Mouse (Mus musculus) embryonic facial prominence, embryonic 15.5 days (tissue): Measurements from ENCODE around the gene Dcst2. TPM values are rescaled to one million over a fixed set of nuclear protein-coding genes. Genes with fewer than 3 reads are reported as not detected.
A peak's percentile ranks its signal among the peaks of the same experiment; 100 is the strongest.

Source experiments
- ATAC-seq: fragments of 200-750 bp; cut with Nextera tagmentation; 2 replicates; pipeline ENCODE4 v1.8.0; 2017; ENCODE audit warnings: low read depth, moderate TSS enrichment; ENCODE audit not compliant: insufficient number of reproducible peaks, low FRiP score, low TSS enrichment
- H3K27ac ChIP-seq: fragments of 300-500 bp; sonication (generic); replicated peaks from 2 replicates; pipeline ENCODE4 v1.5.1; 2015; ENCODE audit warnings: mild to moderate bottlenecking, inconsistent platforms
- H3K27me3 ChIP-seq: fragments of 300-500 bp; sonication (generic); 2 replicates; pipeline ENCODE4 v1.6.1; 2015; ENCODE audit warnings: inconsistent platforms
- H3K36me3 ChIP-seq: fragments of 300-500 bp; sonication (generic); 2 replicates; pipeline ENCODE4 v1.6.1; 2015; ENCODE audit warnings: mild to moderate bottlenecking, inconsistent platforms
- H3K4me1 ChIP-seq: fragments of 300-500 bp; sonication (generic); 2 replicates; pipeline ENCODE4 v1.6.1; 2015; ENCODE audit warnings: inconsistent platforms
- H3K4me2 ChIP-seq: fragments of 300-500 bp; sonication (generic); replicated peaks from 2 replicates; pipeline ENCODE4 v1.6.1; 2015; ENCODE audit warnings: mild to moderate bottlenecking, inconsistent platforms
- H3K4me3 ChIP-seq: fragments of 300-500 bp; sonication (generic); replicated peaks from 2 replicates; pipeline ENCODE4 v1.5.1; 2015; ENCODE audit warnings: mild to moderate bottlenecking, inconsistent platforms
- H3K9ac ChIP-seq: fragments of 300-500 bp; sonication (generic); 2 replicates; pipeline ENCODE4 v1.6.1; 2015; ENCODE audit warnings: inconsistent platforms
- H3K9me3 ChIP-seq: fragments of 300-500 bp; sonication (generic); replicated peaks from 2 replicates; pipeline ENCODE4 v1.6.1; 2016; ENCODE audit warnings: inconsistent platforms
- WGBS: fragments of 180-500 bp; shearing (Covaris S2); methylation state at CpG from one replicate; pipeline ENCODE4 v1.1.7; 2015; 5-methylcytosine and 5-hydroxymethylcytosine counted together
- polyA plus RNA-seq: library from polyadenylated mRNA; unstranded; fragments of >200 nt; fragmentation: Nextera tagmentation; extraction: Ambion mirVana; gene quantifications from 2 replicates; pipeline ENCODE4 v1.2.1, GENCODE M21; 2015

The Dcst2 gene
- polyA plus RNA-seq, 1 experiment from 2014 or later: 0.13 TPM

DNA sequence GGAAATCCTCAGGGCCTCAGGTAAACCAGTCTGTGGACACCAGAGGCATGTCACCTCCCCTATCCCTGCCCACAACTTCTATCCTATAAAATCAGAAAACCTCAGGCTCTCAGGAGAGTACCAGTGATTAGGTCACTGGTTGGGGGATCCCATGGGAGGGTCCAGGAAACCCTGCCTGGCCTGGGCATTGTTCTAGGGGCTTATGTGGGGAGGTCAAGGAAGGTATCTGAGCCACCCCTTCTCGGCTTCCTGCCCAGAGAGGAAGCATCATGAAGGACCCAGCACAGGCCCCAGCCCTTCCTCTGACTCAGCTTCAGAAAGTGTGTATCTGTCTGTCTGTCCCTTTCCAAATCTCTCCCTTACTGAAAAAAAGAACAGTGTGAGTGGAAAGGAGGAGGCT is 13.9 kb upstream of the Dcst2 start:
- Histone ChIP-seq H3K36me3 (peaks cover 33% of the 10 kb centered on the region), H3K27ac (no peak overlapping the region), H3K9ac (no peak overlapping the region), H3K4me1 (peaks cover 19% of the 10 kb centered on the region), H3K4me2 (0 out of 2 replicates have a peak overlapping the region, but pooled peaks have one; percentile 96), H3K27me3 (no peaks in the 10 kb centered on the region; the same call in 1 of the 2 replicates), H3K4me3 (no peak overlapping the region), H3K9me3 (no peaks in the 10 kb centered on the region)
- WGBS: 57% methylated on average over 1 of the region's 1 CpGs
- ATAC-seq: no peak

- Histone ChIP-seq H3K27me3 (no peaks in the 10 kb centered on the region; the same call in 1 of the 2 replicates), H3K4me1 (peaks cover 19% of the 10 kb centered on the region), H3K36me3 (peaks cover 21% of the 10 kb centered on the region), H3K4me2 (peak overlapping the region; percentile 96), H3K27ac (peak overlapping the region; percentile 78), H3K9me3 (no peaks in the 10 kb centered on the region), H3K9ac (peak overlapping the region; percentile 53), H3K4me3 (peak overlapping the region; percentile 76)
- ATAC-seq: peak; percentile 61; the same call in 1 of the 2 replicates
- 2% methylated on average over 38 of the region's 38 CpGs for WGBS
Measured at GRCm38 (mm10) chr3:89348911-89349868, 12.6 kb upstream of the Dcst2 start.

DNA sequence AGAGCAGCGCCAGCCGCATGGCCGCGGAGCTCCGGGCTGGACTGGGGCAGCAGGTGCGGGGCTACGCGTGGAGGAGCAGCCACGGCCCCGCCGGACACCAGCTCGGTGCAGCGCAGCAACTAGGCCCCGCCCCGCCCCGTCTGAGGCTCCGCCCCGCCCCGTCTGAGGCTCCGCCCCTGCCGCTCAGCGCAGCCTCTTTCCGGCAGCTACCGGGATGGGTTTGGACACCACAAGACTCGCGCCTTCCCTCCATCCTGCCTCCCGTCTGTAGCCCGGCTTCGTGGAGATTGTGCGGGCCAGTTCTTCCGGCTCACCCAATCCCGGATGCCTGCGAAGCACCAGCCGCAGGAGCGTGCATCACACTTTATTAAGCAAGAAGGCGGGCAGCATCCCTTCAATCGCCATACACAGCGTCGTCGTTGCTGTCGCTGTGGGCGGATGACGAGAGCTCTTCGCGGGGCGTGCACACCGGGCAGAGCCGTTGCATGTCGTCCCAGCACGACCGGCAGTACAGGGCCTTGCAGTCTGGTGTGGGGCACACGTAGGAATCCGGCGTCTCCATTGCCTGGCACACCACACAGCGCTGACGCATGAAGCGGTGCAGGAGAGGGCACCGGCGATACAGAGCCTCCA is 11.8 kb upstream of the Dcst2 start, which contains the start of gene Adam15:
Gene Adam15 (minus strand): TSS at position 128 of the 633 bp plus-strand sequence.
- Histone ChIP-seq H3K27me3 (no peaks in the 10 kb centered on the region; the same call in 1 of the 2 replicates), H3K9me3 (no peaks in the 10 kb centered on the region)

GRCm38 (mm10) chr3:89351271-89351670 is 10.5 kb upstream of the Dcst2 start:
- H3K36me3 ChIP-seq: peaks cover 7% of the 10 kb centered on the region; the same call in 1 of the 2 replicates
- H3K4me1 ChIP-seq: peaks cover 21% of the 10 kb centered on the region
- no peaks in the 10 kb centered on the region for H3K9me3 ChIP-seq
- no peak overlapping the region for H3K27ac ChIP-seq
- no peak for ATAC-seq
- WGBS: 51% methylated on average over 5 of the region's 5 CpGs
- H3K9ac ChIP-seq: no peak overlapping the region
- H3K4me3 ChIP-seq: no peak overlapping the region
- peaks cover 4% of the 10 kb centered on the region for H3K27me3 ChIP-seq
- no peak overlapping the region for H3K4me2 ChIP-seq

More for the DNA sequence above, 11.8 kb upstream of the Dcst2 start, which contains the start of gene Adam15:
- H3K9ac ChIP-seq: peak within 1 kb of the TSS; percentile 53
- WGBS: under 1% methylated on average over 59 of the region's 59 CpGs
- H3K4me1 ChIP-seq: peaks cover 21% of the 10 kb centered on the region
- H3K36me3 ChIP-seq: peaks cover 13% of the 10 kb centered on the region; the same call in 1 of the 2 replicates
- peak within 1 kb of the TSS; percentile 76 for H3K4me3 ChIP-seq
- peak within 1 kb of the TSS; percentile 96 for H3K4me2 ChIP-seq
- peak within 1 kb of the TSS; percentile 78 for H3K27ac ChIP-seq
- ATAC-seq: peak; percentile 88

DNA sequence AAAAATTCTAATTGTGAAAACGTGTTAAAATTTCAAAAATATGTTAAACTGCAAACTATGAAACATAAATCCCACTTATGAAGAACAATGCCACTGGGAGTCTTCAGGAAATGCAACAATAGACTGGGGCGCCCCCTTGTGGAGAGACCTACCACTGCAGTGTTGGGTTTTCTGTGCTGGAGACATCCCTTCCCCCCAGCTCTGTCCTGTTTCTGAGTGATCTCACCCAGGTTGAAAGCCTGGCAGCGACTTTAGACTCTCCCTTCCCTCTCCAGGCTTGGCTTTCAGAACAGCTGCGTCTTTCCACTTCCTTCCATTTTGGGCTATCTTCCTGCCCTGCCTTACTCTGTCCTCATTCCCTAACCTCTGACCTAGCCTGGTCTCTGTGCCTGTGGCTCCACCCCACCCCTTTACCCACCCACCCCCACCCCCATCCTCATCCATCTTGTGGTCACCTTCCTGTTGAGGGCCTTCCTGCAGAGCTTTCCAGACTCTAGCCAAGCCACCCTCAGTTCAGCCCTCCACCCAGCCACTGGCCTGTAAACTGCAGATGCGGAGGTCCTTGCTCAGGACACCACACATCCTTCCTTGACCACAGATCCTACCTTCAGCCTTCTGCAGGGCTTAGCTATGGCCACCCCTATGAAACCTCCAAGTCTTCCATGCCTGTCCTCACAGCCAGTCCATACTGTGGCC is 6.8 kb upstream of the Dcst2 start:
- Histone ChIP-seq H3K4me2 (no peak overlapping the region), H3K27me3 (peaks cover 5% of the 10 kb centered on the region; the same call in 1 of the 2 replicates), H3K4me3 (no peak overlapping the region), H3K27ac (no peak overlapping the region), H3K9me3 (no peaks in the 10 kb centered on the region), H3K36me3 (no peaks in the 10 kb centered on the region), H3K9ac (no peak overlapping the region), H3K4me1 (peaks cover 10% of the 10 kb centered on the region)
- no peak for ATAC-seq
- WGBS: 18% methylated on average over 5 of the region's 5 CpGs

DNA sequence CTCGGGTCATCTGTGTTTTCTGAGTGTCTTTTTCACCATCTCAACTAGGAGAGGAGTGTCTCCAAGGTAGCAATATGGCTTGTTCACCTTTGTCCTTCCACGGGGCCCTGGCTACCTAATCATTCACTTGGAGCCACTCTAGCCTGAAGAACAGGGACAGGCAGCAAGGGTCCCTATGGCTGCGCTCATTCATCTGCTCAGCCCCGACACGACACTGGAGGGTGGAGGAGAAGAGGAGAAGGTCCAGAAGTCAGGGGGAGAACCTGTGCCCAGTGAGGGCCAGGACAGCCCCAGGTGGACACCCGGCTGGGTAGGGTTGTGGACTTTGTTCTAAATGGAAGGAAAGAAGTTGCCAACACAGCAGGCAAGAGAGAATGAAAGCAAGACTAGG is 6.3 kb upstream of the Dcst2 start:
- ATAC-seq: no peak
- Histone ChIP-seq H3K4me3 (no peak overlapping the region), H3K4me2 (no peak overlapping the region), H3K27me3 (peaks cover 5% of the 10 kb centered on the region; the same call in 1 of the 2 replicates), H3K4me1 (peaks cover 5% of the 10 kb centered on the region), H3K27ac (no peak overlapping the region), H3K36me3 (no peaks in the 10 kb centered on the region), H3K9ac (no peak overlapping the region), H3K9me3 (no peaks in the 10 kb centered on the region)
- 83% methylated on average over 6 of the region's 6 CpGs for WGBS

GRCm38 (mm10) chr3:89356029-89356428 is 5.7 kb upstream of the Dcst2 start:
- Histone ChIP-seq H3K9me3 (no peaks in the 10 kb centered on the region), H3K4me1 (0 out of 2 replicates have a peak, but pooled peaks cover 2% of the 10 kb centered on the region), H3K4me2 (no peak overlapping the region), H3K9ac (no peak overlapping the region), H3K27me3 (peaks cover 5% of the 10 kb centered on the region; the same call in 1 of the 2 replicates), H3K27ac (no peak overlapping the region), H3K36me3 (no peaks in the 10 kb centered on the region), H3K4me3 (no peak overlapping the region)
- no peak for ATAC-seq
- WGBS: 62% methylated on average over 9 of the region's 9 CpGs

DNA sequence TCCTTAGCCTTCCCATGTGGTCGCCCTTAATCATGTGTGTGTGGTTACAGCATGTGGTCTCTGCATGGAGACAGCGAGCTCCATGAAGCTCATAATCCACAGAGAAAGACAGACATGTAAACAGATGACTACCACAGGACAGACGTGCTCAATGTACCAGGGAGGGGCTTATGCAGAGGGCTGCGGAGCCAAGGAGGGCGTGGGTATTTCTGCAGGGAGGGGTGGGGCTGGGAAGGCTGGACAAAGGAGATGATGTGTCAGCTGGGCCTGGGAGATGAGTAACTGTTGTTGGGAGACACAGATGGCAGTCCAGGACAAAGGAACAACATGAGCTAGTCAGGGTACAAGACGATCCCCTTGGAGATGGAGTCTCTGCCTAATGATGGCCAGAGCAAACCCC is 2.1 kb upstream of the Dcst2 start:
- no peaks in the 10 kb centered on the region for H3K9me3 ChIP-seq
- H3K27me3 ChIP-seq: peaks cover 5% of the 10 kb centered on the region; the same call in 1 of the 2 replicates
- H3K4me2 ChIP-seq: no peak overlapping the region
- WGBS: 48% methylated on average over 6 of the region's 6 CpGs
- 0 out of 2 replicates have a peak, but pooled peaks cover 2% of the 10 kb centered on the region for H3K4me1 ChIP-seq
- no peak overlapping the region for H3K9ac ChIP-seq
- no peak overlapping the region for H3K4me3 ChIP-seq
- no peak for ATAC-seq
- H3K27ac ChIP-seq: no peak overlapping the region
- no peaks in the 10 kb centered on the region for H3K36me3 ChIP-seq

DNA sequence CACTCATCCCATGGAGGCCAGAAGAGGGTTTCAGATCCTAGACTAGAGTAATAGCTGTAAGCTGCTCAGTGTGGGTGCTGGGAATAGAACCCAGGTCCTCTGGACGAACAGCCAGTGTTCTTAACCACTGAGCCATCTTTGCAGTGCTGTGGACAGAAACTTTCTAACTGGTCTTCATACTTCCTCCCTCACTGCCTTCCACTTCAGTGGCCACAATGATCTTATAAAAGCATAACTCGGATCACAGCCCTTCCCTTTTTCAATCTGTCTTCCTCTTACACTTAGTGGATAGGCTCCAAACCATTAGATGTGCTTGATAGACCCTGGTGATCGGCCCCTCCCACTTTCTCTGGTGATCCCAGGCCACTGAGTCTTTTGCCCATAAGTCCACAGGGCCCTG is 1.5 kb upstream of the Dcst2 start:
- H3K4me1 ChIP-seq: no peaks in the 10 kb centered on the region
- H3K27me3 ChIP-seq: peaks cover 5% of the 10 kb centered on the region; the same call in 1 of the 2 replicates
- ATAC-seq: no peak
- 71% methylated on average over 3 of the region's 3 CpGs for WGBS
- no peak overlapping the region for H3K4me2 ChIP-seq
- no peaks in the 10 kb centered on the region for H3K36me3 ChIP-seq
- H3K4me3 ChIP-seq: no peak overlapping the region
- no peak overlapping the region for H3K9ac ChIP-seq
- H3K9me3 ChIP-seq: no peaks in the 10 kb centered on the region
- H3K27ac ChIP-seq: no peak overlapping the region

DNA sequence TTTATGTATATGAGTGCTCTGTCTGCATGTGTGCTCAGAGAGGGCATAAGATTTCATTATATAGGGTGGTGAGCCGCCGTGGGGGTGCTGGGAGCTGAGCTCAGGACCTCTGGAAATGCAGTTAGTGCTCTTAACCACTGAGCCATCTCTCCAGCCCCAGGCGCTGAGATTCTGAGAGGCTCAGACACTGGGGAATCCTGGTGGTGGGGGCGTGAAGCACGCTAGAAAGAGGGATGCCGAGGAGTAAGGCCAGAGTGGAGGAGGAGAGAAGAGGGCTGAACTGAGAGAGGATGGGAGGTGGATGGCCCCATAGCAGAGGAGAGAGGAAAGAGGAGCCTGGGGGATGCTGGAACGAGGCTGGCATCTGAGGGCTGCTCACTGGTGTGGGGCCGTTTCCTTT is 2.9 kb downstream of the Dcst2 start:
- Histone ChIP-seq H3K4me1 (no peaks in the 10 kb centered on the region), H3K27ac (no peak overlapping the region), H3K4me3 (no peak overlapping the region), H3K9me3 (no peaks in the 10 kb centered on the region), H3K36me3 (no peaks in the 10 kb centered on the region), H3K9ac (no peak overlapping the region), H3K4me2 (no peak overlapping the region), H3K27me3 (no peaks in the 10 kb centered on the region)
- ATAC-seq: no peak
- 42% methylated on average over 8 of the region's 8 CpGs for WGBS

- H3K4me3 ChIP-seq: no peak within 1 kb of the TSS
- H3K9me3 ChIP-seq: no peaks in the 10 kb centered on the region
- ATAC-seq: no peak
- 89% methylated on average over 11 of the region's 11 CpGs for WGBS
- no peaks in the 10 kb centered on the region for H3K4me1 ChIP-seq
- no peak within 1 kb of the TSS for H3K4me2 ChIP-seq
- H3K36me3 ChIP-seq: no peaks in the 10 kb centered on the region
- no peak within 1 kb of the TSS for H3K9ac ChIP-seq
- H3K27ac ChIP-seq: no peak within 1 kb of the TSS
- no peaks in the 10 kb centered on the region for H3K27me3 ChIP-seq
Measured at GRCm38 (mm10) chr3:89365153-89365485, 3.3 kb downstream of the Dcst2 start, which contains the start of gene Dcst1. Gene Dcst1, minus strand, starts transcription at chr3:89365253.
